Mouse (Mus musculus) ES-E14 (cell line): ENCODE data around the gene Nr2c1.

Experiments
- CHD2 ChIP-seq: IDR thresholded peaks from 2 replicates; pipeline ENCODE4 v1.6.1; 2014; ENCODE audit warnings: mild to moderate bottlenecking, low read depth, low read length, inconsistent platforms
- HCFC1 ChIP-seq: IDR thresholded peaks from 2 replicates; pipeline ENCODE4 v1.6.1; 2012; ENCODE audit warnings: low read length, inconsistent platforms, borderline replicate concordance; ENCODE audit not compliant: insufficient read depth
- MAFK ChIP-seq: IDR thresholded peaks from 2 replicates; pipeline ENCODE4 v1.6.1; 2014; ENCODE audit warnings: mild to moderate bottlenecking, low read depth, low read length, inconsistent platforms; ENCODE audit not compliant: insufficient read depth
- ZC3H11A ChIP-seq: IDR thresholded peaks from 2 replicates; pipeline ENCODE4 v1.6.1; 2012; ENCODE audit warnings: low read depth, mild to moderate bottlenecking, inconsistent platforms, low read length, borderline replicate concordance

- no peak for TF ChIP-seq CHD2
- no peak for TF ChIP-seq HCFC1
- TF ChIP-seq MAFK, result no peak
- TF ChIP-seq ZC3H11A, result no peak
These were observed 49.7 kb upstream of the Nr2c1 start for GRCm38 (mm10) chr10:94098100-94098499.
